Mouse (Mus musculus) limb, embryonic 15.5 days (tissue): ENCODE results near the gene Gnas. TPM values are rescaled to one million over a fixed set of nuclear protein-coding genes. Genes with fewer than 3 reads are reported as not detected.

Source experiments
- ATAC-seq: fragments of 200-750 bp; cut with Nextera tagmentation; 2 replicates; pipeline ENCODE4 v1.8.0; 2017; ENCODE audit warnings: low read depth, moderate TSS enrichment; ENCODE audit not compliant: insufficient number of reproducible peaks, low FRiP score, low TSS enrichment
- H3K27ac ChIP-seq: fragments of 300-500 bp; sonication (generic); 2 replicates; pipeline ENCODE4 v1.5.1; 2015; ENCODE audit warnings: moderate library complexity, mild to moderate bottlenecking, inconsistent platforms
- H3K27me3 ChIP-seq: fragments of 300-500 bp; sonication (generic); 2 replicates; pipeline ENCODE4 v1.6.1; 2015; ENCODE audit warnings: inconsistent platforms
- H3K36me3 ChIP-seq: fragments of 300-500 bp; sonication (generic); 2 replicates; pipeline ENCODE4 v1.6.1; 2015; ENCODE audit warnings: inconsistent platforms
- H3K4me1 ChIP-seq: fragments of 300-500 bp; sonication (generic); 2 replicates; pipeline ENCODE4 v1.6.1; 2015; ENCODE audit warnings: inconsistent platforms
- H3K4me2 ChIP-seq: fragments of 300-500 bp; sonication (generic); 2 replicates; pipeline ENCODE4 v1.6.1; 2015; ENCODE audit warnings: mild to moderate bottlenecking, inconsistent platforms
- H3K4me3 ChIP-seq: fragments of 300-500 bp; sonication (generic); 2 replicates; pipeline ENCODE4 v1.5.1; 2015; ENCODE audit warnings: mild to moderate bottlenecking, inconsistent platforms
- H3K9ac ChIP-seq: fragments of 300-500 bp; sonication (generic); 2 replicates; pipeline ENCODE4 v1.6.1; 2015; ENCODE audit warnings: inconsistent platforms
- H3K9me3 ChIP-seq: fragments of 300-500 bp; sonication (generic); 2 replicates; pipeline ENCODE4 v1.6.1; 2016; ENCODE audit warnings: inconsistent platforms
- WGBS: fragments of 180-500 bp; shearing (Covaris S2); methylation state at CpG from one replicate; pipeline ENCODE4 v1.1.7; 2015; 5-methylcytosine and 5-hydroxymethylcytosine counted together
- polyA plus RNA-seq: library from polyadenylated mRNA; unstranded; fragments of >200 nt; fragmentation: Nextera tagmentation; extraction: Ambion mirVana; gene quantifications from 2 replicates; pipeline ENCODE4 v1.2.1, GENCODE M21; 2015

Gnas gene
- polyA plus RNA-seq: 2,137 and 2,166 TPM in 2 replicates

GRCm38 (mm10) chr2:174284011-174284410 is at the start of gene Gnas:
Gnas (plus strand) TSS chr2:174284320.
- peak; percentile 74 for ATAC-seq
- Histone ChIP-seq H3K27ac (peak within 1 kb of the TSS; percentile 77), H3K4me3 (peak within 1 kb of the TSS; percentile 44), H3K9ac (peak within 1 kb of the TSS; percentile 31; the same call in 1 of the 2 replicates), H3K4me1 (peaks cover 24% of the 10 kb centered on the region), H3K9me3 (peaks cover 12% of the 10 kb centered on the region), H3K27me3 (peaks cover 43% of the 10 kb centered on the region), H3K36me3 (peaks cover 88% of the 10 kb centered on the region), H3K4me2 (peak within 1 kb of the TSS; percentile 51)
- 51% methylated on average over 19 of the region's 19 CpGs for WGBS

- 0 out of 2 replicates have a peak, but pooled peaks cover 8% of the 10 kb centered on the region for H3K27me3 ChIP-seq
- WGBS: 77% methylated on average over 5 of the region's 5 CpGs
Observed at GRCm38 (mm10) chr2:174242431-174242830, 41.7 kb upstream of the Gnas start.

GRCm38 (mm10) chr2:174251963-174252362 is 32.2 kb upstream of the Gnas start:
- Histone ChIP-seq H3K36me3 (no peaks in the 10 kb centered on the region), H3K27me3 (0 out of 2 replicates have a peak, but pooled peaks cover 3% of the 10 kb centered on the region), H3K27ac (no peak overlapping the region), H3K4me3 (no peak overlapping the region), H3K4me1 (no peaks in the 10 kb centered on the region), H3K9ac (no peak overlapping the region), H3K4me2 (no peak overlapping the region), H3K9me3 (no peaks in the 10 kb centered on the region)
- no peak for ATAC-seq

More at GRCm38 (mm10) chr2:174242431-174242830, 41.7 kb upstream of the Gnas start:
- no peaks in the 10 kb centered on the region for H3K9me3 ChIP-seq
- no peaks in the 10 kb centered on the region for H3K36me3 ChIP-seq
- H3K4me1 ChIP-seq: no peaks in the 10 kb centered on the region
- no peak overlapping the region for H3K27ac ChIP-seq
- H3K4me3 ChIP-seq: no peak overlapping the region
- ATAC-seq: no peak
- H3K4me2 ChIP-seq: no peak overlapping the region
- H3K9ac ChIP-seq: no peak overlapping the region

- ATAC-seq: no peak
- 50% methylated on average over 2 of the region's 2 CpGs for WGBS
- H3K9ac ChIP-seq: no peak overlapping the region
- H3K4me3 ChIP-seq: no peak overlapping the region
- no peak overlapping the region for H3K27ac ChIP-seq
- H3K36me3 ChIP-seq: no peaks in the 10 kb centered on the region
- 0 out of 2 replicates have a peak, but pooled peaks cover 3% of the 10 kb centered on the region for H3K27me3 ChIP-seq
- no peaks in the 10 kb centered on the region for H3K9me3 ChIP-seq
- H3K4me2 ChIP-seq: no peak overlapping the region
- no peaks in the 10 kb centered on the region for H3K4me1 ChIP-seq
Observed at GRCm38 (mm10) chr2:174257312-174257711, 26.8 kb upstream of the Gnas start.

GRCm38 (mm10) chr2:174260004-174260403 is 24.1 kb upstream of the Gnas start:
- no peak overlapping the region for H3K9ac ChIP-seq
- no peak overlapping the region for H3K4me2 ChIP-seq
- H3K4me1 ChIP-seq: peaks cover 7% of the 10 kb centered on the region
- H3K9me3 ChIP-seq: no peaks in the 10 kb centered on the region
- ATAC-seq: no peak
- H3K27me3 ChIP-seq: 0 out of 2 replicates have a peak, but pooled peaks cover 3% of the 10 kb centered on the region
- 0 out of 2 replicates have a peak, but pooled peaks cover 5% of the 10 kb centered on the region for H3K36me3 ChIP-seq
- no peak overlapping the region for H3K4me3 ChIP-seq
- no peak overlapping the region for H3K27ac ChIP-seq
- 17% methylated on average over 3 of the region's 3 CpGs for WGBS

GRCm38 (mm10) chr2:174260908-174261800 is 23.0 kb upstream of the Gnas start:
- no peaks in the 10 kb centered on the region for H3K27me3 ChIP-seq
- H3K36me3 ChIP-seq: peaks cover 12% of the 10 kb centered on the region; the same call in 1 of the 2 replicates
- H3K9ac ChIP-seq: no peak overlapping the region
- no peak overlapping the region for H3K4me3 ChIP-seq
- peaks cover 7% of the 10 kb centered on the region for H3K4me1 ChIP-seq
- no peak for ATAC-seq
- H3K4me2 ChIP-seq: no peak overlapping the region
- H3K27ac ChIP-seq: no peak overlapping the region
- 33% methylated on average over 4 of the region's 4 CpGs for WGBS
- H3K9me3 ChIP-seq: no peaks in the 10 kb centered on the region

GRCm38 (mm10) chr2:174261801-174262200 is 22.3 kb upstream of the Gnas start:
- no peak for ATAC-seq
- 61% methylated on average over 6 of the region's 6 CpGs for WGBS
- H3K4me3 ChIP-seq: no peak overlapping the region
- H3K9ac ChIP-seq: no peak overlapping the region
- no peaks in the 10 kb centered on the region for H3K27me3 ChIP-seq
- peaks cover 7% of the 10 kb centered on the region for H3K4me1 ChIP-seq
- no peaks in the 10 kb centered on the region for H3K9me3 ChIP-seq
- no peak overlapping the region for H3K4me2 ChIP-seq
- H3K36me3 ChIP-seq: peaks cover 15% of the 10 kb centered on the region
- no peak overlapping the region for H3K27ac ChIP-seq

- Histone ChIP-seq H3K27me3 (no peaks in the 10 kb centered on the region), H3K4me2 (no peak overlapping the region), H3K4me1 (peaks cover 7% of the 10 kb centered on the region), H3K36me3 (peaks cover 29% of the 10 kb centered on the region), H3K9ac (no peak overlapping the region), H3K27ac (no peak overlapping the region), H3K9me3 (no peaks in the 10 kb centered on the region), H3K4me3 (no peak overlapping the region)
- ATAC-seq: no peak
- WGBS: 57% methylated on average over 5 of the region's 5 CpGs
Observed at GRCm38 (mm10) chr2:174263110-174263815, 20.9 kb upstream of the Gnas start.

GRCm38 (mm10) chr2:174264248-174264647 is 19.9 kb upstream of the Gnas start:
- Histone ChIP-seq H3K9ac (no peak overlapping the region), H3K4me3 (no peak overlapping the region), H3K27ac (no peak overlapping the region), H3K4me2 (no peak overlapping the region), H3K36me3 (peaks cover 34% of the 10 kb centered on the region), H3K9me3 (no peaks in the 10 kb centered on the region), H3K4me1 (peaks cover 7% of the 10 kb centered on the region), H3K27me3 (no peaks in the 10 kb centered on the region)
- 90% methylated on average over 8 of the region's 8 CpGs for WGBS
- no peak for ATAC-seq

GRCm38 (mm10) chr2:174270416-174270815 is 13.7 kb upstream of the Gnas start:
- no peaks in the 10 kb centered on the region for H3K4me1 ChIP-seq
- peaks cover 36% of the 10 kb centered on the region for H3K36me3 ChIP-seq
- 92% methylated on average over 7 of the region's 7 CpGs for WGBS
- no peaks in the 10 kb centered on the region for H3K27me3 ChIP-seq
- no peaks in the 10 kb centered on the region for H3K9me3 ChIP-seq
- no peak for ATAC-seq
- H3K27ac ChIP-seq: no peak overlapping the region
- H3K4me3 ChIP-seq: no peak overlapping the region
- H3K9ac ChIP-seq: no peak overlapping the region
- no peak overlapping the region for H3K4me2 ChIP-seq

- H3K27me3 ChIP-seq: no peaks in the 10 kb centered on the region
- no peak overlapping the region for H3K27ac ChIP-seq
- H3K9ac ChIP-seq: no peak overlapping the region
- peaks cover 31% of the 10 kb centered on the region for H3K36me3 ChIP-seq
- no peak overlapping the region for H3K4me3 ChIP-seq
- no peaks in the 10 kb centered on the region for H3K9me3 ChIP-seq
- peak; percentile 79 for ATAC-seq
- 0 out of 2 replicates have a peak, but pooled peaks cover under 1% of the 10 kb centered on the region for H3K4me1 ChIP-seq
- 75% methylated on average over 6 of the region's 6 CpGs for WGBS
- no peak overlapping the region for H3K4me2 ChIP-seq
Observed at GRCm38 (mm10) chr2:174271459-174271858, 12.7 kb upstream of the Gnas start.

GRCm38 (mm10) chr2:174273131-174273530 is 11.0 kb upstream of the Gnas start:
- ATAC-seq: no peak
- no peaks in the 10 kb centered on the region for H3K27me3 ChIP-seq
- peaks cover 18% of the 10 kb centered on the region for H3K36me3 ChIP-seq
- H3K4me2 ChIP-seq: no peak overlapping the region
- WGBS: 84% methylated on average over 5 of the region's 5 CpGs
- no peak overlapping the region for H3K27ac ChIP-seq
- no peak overlapping the region for H3K9ac ChIP-seq
- 0 out of 2 replicates have a peak, but pooled peaks cover 2% of the 10 kb centered on the region for H3K4me1 ChIP-seq
- no peak overlapping the region for H3K4me3 ChIP-seq
- H3K9me3 ChIP-seq: no peaks in the 10 kb centered on the region
